Mouse (Mus musculus) MEL (cell line): ENCODE data around the gene Gstp1. TPM values are rescaled to one million over a fixed set of nuclear protein-coding genes. Genes with fewer than 3 reads are reported as not detected.
A peak's percentile ranks its signal among the peaks of the same experiment; 100 is the strongest.

Experiments
- DNase-seq: peaks from one replicate; pipeline ENCODE4 v3.0.0; 2011; ENCODE audit warnings: low read depth, low spot score
- H3K27ac ChIP-seq: 2 replicates; pipeline ENCODE4 v1.5.1; 2012; ENCODE audit warnings: low read depth, mild to moderate bottlenecking, control low read depth, low read length, moderate library complexity; ENCODE audit not compliant: control insufficient read depth
- H3K27me3 ChIP-seq, 2 experiments: fragments of 150-350 bp in 1 of 2; sonication (generic) in 1 of 2; 2 replicates each; pipeline ENCODE4 v1.6.1; 2012; ENCODE audit warnings: low read length in 2 of 2, mild to moderate bottlenecking in 2 of 2, improper control_type of control experiment in 1 of 2, moderate library complexity in 1 of 2; ENCODE audit not compliant: insufficient read depth in 2 of 2, control insufficient read depth in 1 of 2
- H3K36me3 ChIP-seq, 2 experiments: 2 replicates each; pipeline ENCODE4 v1.6.1; 2012 to 2014; ENCODE audit warnings: low read length in 2 of 2, improper control_type of control experiment in 1 of 2, inconsistent platforms in 1 of 2, mild to moderate bottlenecking in 1 of 2; ENCODE audit not compliant: insufficient read depth in 2 of 2, control insufficient read depth in 1 of 2
- H3K4me1 ChIP-seq, 2 experiments: fragments of 150-350 bp in 1 of 2; sonication (generic) in 1 of 2; 2 replicates each; pipeline ENCODE4 v1.6.1; 2012; ENCODE audit warnings: low read length in 2 of 2, improper control_type of control experiment in 1 of 2, mild to moderate bottlenecking in 1 of 2; ENCODE audit not compliant: insufficient read depth in 2 of 2, control insufficient read depth in 1 of 2
- H3K4me3 ChIP-seq, 2 experiments: fragments of 150-350 bp in 1 of 2; sonication (generic) in 1 of 2; 2 replicates each; pipeline ENCODE4 v1.5.1; 2012; ENCODE audit warnings: low read depth in 2 of 2, low read length in 2 of 2, mild to moderate bottlenecking in 2 of 2, moderate library complexity in 2 of 2, control low read depth in 1 of 2, improper control_type of control experiment in 1 of 2; ENCODE audit not compliant: control insufficient read depth in 1 of 2, insufficient read depth in 1 of 2
- H3K79me2 ChIP-seq: 2 replicates; pipeline ENCODE4 v1.6.1; 2012; ENCODE audit warnings: mild to moderate bottlenecking, low read length, moderate library complexity; ENCODE audit not compliant: control insufficient read depth, poor library complexity, insufficient read depth
- H3K9ac ChIP-seq: 2 replicates; pipeline ENCODE4 v1.6.1; 2012; ENCODE audit warnings: low read depth, mild to moderate bottlenecking, control low read depth, low read length, moderate library complexity; ENCODE audit not compliant: control insufficient read depth, poor library complexity, severe bottlenecking
- H3K9me3 ChIP-seq: fragments of 150-350 bp; sonication (generic); replicated peaks from 2 replicates; pipeline ENCODE4 v1.6.1; 2012; ENCODE audit warnings: mild to moderate bottlenecking, low read length, improper control_type of control experiment, moderate library complexity; ENCODE audit not compliant: insufficient read depth
- CHD1 ChIP-seq: IDR thresholded peaks from 2 replicates; pipeline ENCODE4 v1.6.1; 2012; ENCODE audit warnings: low read depth, mild to moderate bottlenecking, inconsistent platforms, low read length, improper control_type of control experiment
- CHD2 ChIP-seq: IDR thresholded peaks from 2 replicates; pipeline ENCODE4 v1.6.1; 2011; ENCODE audit warnings: low read length, improper control_type of control experiment
- CTCF ChIP-seq, 3 experiments: IDR thresholded peaks in 2 of 3; conservative IDR thresholded peaks in 1 of 3; 2 replicates each; pipeline ENCODE4 v1.5.1; 2011 to 2012; ENCODE audit warnings: low read length in 3 of 3, low read depth in 2 of 3, mild to moderate bottlenecking in 2 of 3, improper control_type of control experiment in 1 of 3, inconsistent platforms in 1 of 3, mixed read lengths in 1 of 3, moderate library complexity in 1 of 3; ENCODE audit not compliant: control insufficient read depth in 1 of 3, insufficient read depth in 1 of 3, poor library complexity in 1 of 3, severe bottlenecking in 1 of 3
- E2F4 ChIP-seq: IDR thresholded peaks from 2 replicates; pipeline ENCODE4 v1.6.1; 2011; ENCODE audit warnings: low read depth, low read length, improper control_type of control experiment, borderline replicate concordance
- ELF1 ChIP-seq: IDR thresholded peaks from 2 replicates; pipeline ENCODE4 v1.6.1; 2014; ENCODE audit warnings: low read depth, mild to moderate bottlenecking, inconsistent platforms, low read length, improper control_type of control experiment, moderate library complexity
- EP300 ChIP-seq, 2 experiments: IDR thresholded peaks; 2 replicates each; pipeline ENCODE4 v1.6.1; 2011; ENCODE audit warnings: improper control_type of control experiment in 2 of 2, low read length in 2 of 2, low read depth in 1 of 2, mild to moderate bottlenecking in 1 of 2
- GABPA ChIP-seq: IDR thresholded peaks from 2 replicates; pipeline ENCODE4 v1.6.1; 2012; ENCODE audit warnings: low read depth, mild to moderate bottlenecking, inconsistent platforms, low read length, improper control_type of control experiment, moderate library complexity
- GATA1 ChIP-seq: IDR thresholded peaks from 2 replicates; pipeline ENCODE4 v1.6.1; 2011; ENCODE audit warnings: low read depth, low read length, improper control_type of control experiment
- HCFC1 ChIP-seq: IDR thresholded peaks from 2 replicates; pipeline ENCODE4 v1.6.1; 2012; ENCODE audit warnings: low read depth, mild to moderate bottlenecking, inconsistent platforms, low read length, improper control_type of control experiment, moderate library complexity
- JUND ChIP-seq: IDR thresholded peaks from 2 replicates; pipeline ENCODE4 v1.6.1; 2011; ENCODE audit warnings: low read depth, mild to moderate bottlenecking, improper control_type of control experiment, low read length
- KAT2A ChIP-seq: conservative IDR thresholded peaks from 2 replicates; pipeline ENCODE4 v1.6.1; 2012; ENCODE audit warnings: low read depth, low read length, improper control_type of control experiment, inconsistent platforms
- MAFK ChIP-seq: IDR thresholded peaks from 2 replicates; pipeline ENCODE4 v1.6.1; 2011; ENCODE audit warnings: low read depth, mild to moderate bottlenecking, low read length, improper control_type of control experiment, borderline replicate concordance
- MAZ ChIP-seq: IDR thresholded peaks from 2 replicates; pipeline ENCODE4 v1.6.1; 2012; ENCODE audit warnings: low read depth, mild to moderate bottlenecking, inconsistent platforms, low read length, improper control_type of control experiment
- MEF2A ChIP-seq: IDR thresholded peaks from 2 replicates; pipeline ENCODE4 v1.6.1; 2014; ENCODE audit warnings: low read depth, mild to moderate bottlenecking, inconsistent platforms, low read length, improper control_type of control experiment; ENCODE audit not compliant: poor library complexity, insufficient replicate concordance, severe bottlenecking; ENCODE audit errors: extremely low read depth
- MXI1 ChIP-seq: IDR thresholded peaks from 2 replicates; pipeline ENCODE4 v1.6.1; 2011; ENCODE audit warnings: mild to moderate bottlenecking, low read depth, low read length, improper control_type of control experiment
- MYB ChIP-seq: IDR thresholded peaks from 2 replicates; pipeline ENCODE4 v1.6.1; 2011; ENCODE audit warnings: mild to moderate bottlenecking, low read depth, low read length, improper control_type of control experiment
- MYC ChIP-seq: IDR thresholded peaks from 2 replicates; pipeline ENCODE4 v1.6.1; 2011; ENCODE audit warnings: low read depth, mild to moderate bottlenecking, low read length, improper control_type of control experiment, moderate library complexity
- NELFE ChIP-seq: IDR thresholded peaks from 2 replicates; pipeline ENCODE4 v1.6.1; 2011; ENCODE audit warnings: low read depth, low read length, improper control_type of control experiment
- NRF1 ChIP-seq: IDR thresholded peaks from 2 replicates; pipeline ENCODE4 v1.6.1; 2014; ENCODE audit warnings: low read depth, mild to moderate bottlenecking, inconsistent platforms, low read length, improper control_type of control experiment, moderate library complexity; ENCODE audit not compliant: poor library complexity, insufficient read depth, severe bottlenecking
- POLR2A ChIP-seq, 2 experiments: IDR thresholded peaks; 2 replicates each; pipeline ENCODE4 v1.6.1; 2011 to 2012; ENCODE audit warnings: low read length in 2 of 2, mild to moderate bottlenecking in 2 of 2, control low read depth in 1 of 2, improper control_type of control experiment in 1 of 2, low read depth in 1 of 2, moderate library complexity in 1 of 2; ENCODE audit not compliant: control insufficient read depth in 1 of 2, insufficient read depth in 1 of 2, poor library complexity in 1 of 2
- RAD21 ChIP-seq: IDR thresholded peaks from 2 replicates; pipeline ENCODE4 v1.6.1; 2011; ENCODE audit warnings: mild to moderate bottlenecking, low read depth, low read length, improper control_type of control experiment
- RCOR1 ChIP-seq: IDR thresholded peaks from 2 replicates; pipeline ENCODE4 v1.6.1; 2012; ENCODE audit warnings: low read depth, mild to moderate bottlenecking, inconsistent platforms, low read length, improper control_type of control experiment
- SIN3A ChIP-seq: IDR thresholded peaks from 2 replicates; pipeline ENCODE4 v1.6.1; 2012; ENCODE audit warnings: low read length, improper control_type of control experiment, inconsistent platforms
- SMC3 ChIP-seq: IDR thresholded peaks from 2 replicates; pipeline ENCODE4 v1.6.1; 2011; ENCODE audit warnings: low read depth, low read length, improper control_type of control experiment
- TAL1 ChIP-seq: IDR thresholded peaks from 2 replicates; pipeline ENCODE4 v1.6.1; 2012; ENCODE audit warnings: mild to moderate bottlenecking, inconsistent platforms, low read length, moderate library complexity, mixed read lengths
- TBP ChIP-seq: IDR thresholded peaks from 2 replicates; pipeline ENCODE4 v1.8.0; 2011; ENCODE audit warnings: low read depth, low read length, improper control_type of control experiment
- TCF12 ChIP-seq: IDR thresholded peaks from 2 replicates; pipeline ENCODE4 v1.6.1; 2014; ENCODE audit warnings: low read depth, mild to moderate bottlenecking, inconsistent platforms, low read length, improper control_type of control experiment, moderate library complexity
- USF1 ChIP-seq: IDR thresholded peaks from 2 replicates; pipeline ENCODE4 v1.6.1; 2014; ENCODE audit warnings: low read depth, mild to moderate bottlenecking, inconsistent platforms, low read length, improper control_type of control experiment, moderate library complexity
- USF2 ChIP-seq, 2 experiments: IDR thresholded peaks; 2 replicates each; pipeline ENCODE4 v1.6.1; 2011 to 2012; ENCODE audit warnings: improper control_type of control experiment in 2 of 2, low read length in 2 of 2, borderline replicate concordance in 1 of 2, inconsistent platforms in 1 of 2, low read depth in 1 of 2, mild to moderate bottlenecking in 1 of 2; ENCODE audit not compliant: insufficient read depth in 1 of 2
- ZC3H11A ChIP-seq: IDR thresholded peaks from 2 replicates; pipeline ENCODE4 v1.6.1; 2012; ENCODE audit warnings: low read depth, mild to moderate bottlenecking, inconsistent platforms, low read length, improper control_type of control experiment
- ZKSCAN1 ChIP-seq: IDR thresholded peaks from 2 replicates; pipeline ENCODE4 v1.6.1; 2012; ENCODE audit warnings: low read depth, mild to moderate bottlenecking, inconsistent platforms, low read length, improper control_type of control experiment, moderate library complexity
- ZMIZ1 ChIP-seq: IDR thresholded peaks from 2 replicates; pipeline ENCODE4 v1.6.1; 2012; ENCODE audit warnings: low read depth, mild to moderate bottlenecking, inconsistent platforms, low read length, improper control_type of control experiment, moderate library complexity
- ZNF384 ChIP-seq: IDR thresholded peaks from 2 replicates; pipeline ENCODE4 v1.6.1; 2012; ENCODE audit warnings: low read depth, mild to moderate bottlenecking, inconsistent platforms, low read length, improper control_type of control experiment
- polyA plus RNA-seq, 2 experiments: library from polyadenylated mRNA; stranded (reverse) in 1 of 2; unstranded in 1 of 2; fragments of >175 nt in 1 of 2; fragments of >200 nt in 1 of 2; gene quantifications; 2 replicates each; pipeline versions ENCODE4 v1.2.1 to v1.2.4; 2012; ENCODE audit warnings: low replicate concordance in 2 of 2, low read depth in 1 of 2; ENCODE audit not compliant: insufficient read length in 2 of 2, insufficient read depth in 1 of 2, missing spikeins in 1 of 2
- total RNA-seq: library from RNA; depleted of rRNA; stranded (reverse); fragments of 300-350 nt; gene quantifications from 2 replicates; pipeline ENCODE4 v1.2.3, GENCODE M21; 2012

Gstp1 gene
- total and polyA plus RNA-seq, 3 experiments, result 251 to 369 TPM; not detected in 1

- TF ChIP-seq MEF2A, result no peak
- TF ChIP-seq RCOR1, result no peak
- TF ChIP-seq KAT2A, result no peak
- no peak for TF ChIP-seq USF2 (IDR thresholded peaks at IDR 0.05; ENCODE audit: borderline replicate concordance in 1 of 2, insufficient read depth in 1 of 2, low read depth in 1 of 2, low read length in 2 of 2)
- TF ChIP-seq USF1, result no peak
- TF ChIP-seq SIN3A, result no peak
- no peak for TF ChIP-seq CHD2
- TF ChIP-seq NRF1, result no peak
- TF ChIP-seq GATA1, result no peak
- TF ChIP-seq NELFE, result no peak
- TF ChIP-seq MYB, result no peak
- no peak for TF ChIP-seq MXI1
- 0 out of 2 replicates have a peak, but pooled peaks have one; percentile 22 for TF ChIP-seq SMC3
- TF ChIP-seq JUND, result no peak
- TF ChIP-seq E2F4, result no peak
- peak in 1 of 3 experiments; percentile 23; a peak in 2 of 6 replicates for TF ChIP-seq CTCF (IDR thresholded peaks at IDR 0.05 in 2 of 3, conservative IDR thresholded peaks at IDR 0.05 in 1 of 3; ENCODE audit: control insufficient read depth in 1 of 3, insufficient read depth in 1 of 3, low read depth in 2 of 3, low read length in 3 of 3, poor library complexity in 1 of 3, severe bottlenecking in 1 of 3)
- TF ChIP-seq CHD1, result no peak
- TF ChIP-seq RAD21, result peak; percentile 21
- no peak for TF ChIP-seq ZNF384
- no peak for TF ChIP-seq POLR2A (IDR thresholded peaks at IDR 0.05; ENCODE audit: control insufficient read depth in 1 of 2, insufficient read depth in 1 of 2, low read depth in 1 of 2, low read length in 2 of 2, poor library complexity in 1 of 2)
- no peak for TF ChIP-seq ELF1
- TF ChIP-seq ZMIZ1, result no peak
- TF ChIP-seq ZC3H11A, result peak; percentile 12; the same call in 1 of the 2 replicates
- TF ChIP-seq GABPA, result no peak
- TF ChIP-seq TCF12, result no peak
- TF ChIP-seq MYC, result no peak
- TF ChIP-seq MAFK, result no peak
- no peak for TF ChIP-seq EP300 (IDR thresholded peaks at IDR 0.05; ENCODE audit: low read depth in 1 of 2, low read length in 2 of 2)
- no peak for TF ChIP-seq HCFC1
- TF ChIP-seq ZKSCAN1, result no peak
- no peak for TF ChIP-seq TAL1
- no peak for TF ChIP-seq TBP
- no peak for TF ChIP-seq MAZ
- no peaks in the 10 kb centered on the region; a peak in 2 of 4 replicates for H3K27me3 ChIP-seq
- no peak overlapping the region for H3K4me3 ChIP-seq
- H3K9me3 ChIP-seq, result no peaks in the 10 kb centered on the region
- no peaks in the 10 kb centered on the region for H3K4me1 ChIP-seq
- H3K27ac ChIP-seq, result no peak overlapping the region
- DNase-seq, result no peak
- no peaks in the 10 kb centered on the region for H3K36me3 ChIP-seq
- no peak overlapping the region for H3K9ac ChIP-seq
- no peaks in the 10 kb centered on the region for H3K79me2 ChIP-seq
Measured at GRCm38 (mm10) chr19:4084984-4085383, 47.2 kb upstream of the Gstp1 start.
